Mouse (Mus musculus) left cerebral cortex, adult 8-10 months (tissue): ENCODE measurements around the gene Dhps. TPM values are rescaled to one million over a fixed set of nuclear protein-coding genes. Genes with fewer than 3 reads are reported as not detected.
"Not testable (repeated sequence)": the region's sequence is repeated elsewhere in the genome, so short reads cannot be mapped to it uniquely, and the experiment has no call there.

Experiments
- DNase-seq, 2 experiments: peaks; one replicate each; pipeline ENCODE4 v3.0.0; 2022; ENCODE audit warnings: low spot score in 2 of 2
- microRNA-seq, 2 experiments: library from miRNA; unstranded; fragments of <30 nt; microRNA quantifications; one replicate each; pipeline ENCODE4 v1.2.0; 2022
- total RNA-seq, 4 experiments: library from RNA; stranded (reverse); gene quantifications; 2 replicates each; pipeline ENCODE4 v1.2.4; 2022

The Dhps gene
- total RNA-seq, 4 experiments from 2014 or later, result 63.5 to 75.3 (median 64.9) TPM

DNA sequence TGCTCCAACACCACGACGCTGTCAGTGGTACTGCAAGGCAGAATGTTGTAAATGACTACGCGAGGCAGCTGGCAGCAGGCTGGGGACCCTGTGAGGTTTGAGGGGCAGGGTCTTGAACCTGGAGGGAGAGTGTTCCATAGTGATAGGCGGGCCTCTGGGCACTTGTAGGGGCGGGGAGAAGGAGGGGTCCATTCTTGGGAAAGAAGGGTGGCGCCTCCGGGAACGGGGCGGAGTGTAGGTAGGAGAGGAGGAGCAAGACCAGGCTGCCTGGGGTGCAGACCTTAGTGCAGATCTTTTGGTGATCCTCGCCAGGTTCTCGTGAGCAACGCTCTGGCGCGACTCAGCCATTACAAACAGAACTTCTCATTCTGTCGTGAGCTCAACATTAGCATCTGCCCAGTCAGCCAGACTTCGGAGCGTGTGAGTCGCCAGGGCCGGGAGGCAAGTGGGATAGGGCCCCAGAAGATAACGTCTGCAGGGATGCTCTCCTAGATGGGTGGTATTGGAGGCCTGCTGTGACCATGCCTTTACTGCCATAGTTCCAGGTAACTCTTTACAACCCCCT is 20.1 kb downstream of the Dhps start:
- no peak for DNase-seq

DNA sequence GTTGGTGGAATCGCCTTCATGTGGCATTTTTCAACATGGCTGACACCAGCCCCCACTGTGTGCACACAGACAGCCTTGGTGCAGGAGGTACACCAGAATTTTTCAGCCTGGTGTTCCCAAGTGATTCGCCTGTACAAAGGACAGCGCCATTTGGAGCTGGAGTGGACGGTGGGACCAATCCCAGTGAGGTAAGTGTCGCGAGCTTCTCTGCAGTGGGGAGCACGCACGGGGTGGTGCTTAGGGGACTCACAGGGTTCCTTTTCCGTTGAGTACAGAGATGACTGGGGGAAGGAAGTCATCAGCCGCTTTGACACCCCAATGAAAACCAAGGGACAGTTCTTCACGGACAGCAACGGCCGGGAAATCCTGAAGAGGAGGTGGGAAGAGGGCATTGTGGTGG is 23.5 kb downstream of the Dhps start:
- DNase-seq, result no peak

DNA sequence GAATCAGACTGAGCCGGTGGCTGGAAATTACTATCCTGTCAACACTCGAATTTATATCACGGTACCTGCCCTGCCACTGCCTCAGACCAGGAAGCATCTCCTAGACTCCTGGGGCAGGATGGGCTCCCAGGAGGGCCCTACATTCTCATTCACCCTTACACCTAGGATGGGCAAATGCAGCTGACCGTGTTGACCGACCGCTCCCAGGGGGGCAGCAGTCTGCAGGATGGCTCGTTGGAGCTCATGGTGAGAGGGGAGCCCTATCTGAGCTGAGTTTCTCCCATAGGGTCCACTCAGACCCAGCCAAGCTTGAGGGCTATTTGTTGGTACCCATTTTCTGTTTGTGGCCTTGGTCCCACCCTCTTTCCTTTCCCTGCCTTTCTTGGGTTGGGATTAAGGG is 24.0 kb downstream of the Dhps start:
- no peak for DNase-seq

DNA sequence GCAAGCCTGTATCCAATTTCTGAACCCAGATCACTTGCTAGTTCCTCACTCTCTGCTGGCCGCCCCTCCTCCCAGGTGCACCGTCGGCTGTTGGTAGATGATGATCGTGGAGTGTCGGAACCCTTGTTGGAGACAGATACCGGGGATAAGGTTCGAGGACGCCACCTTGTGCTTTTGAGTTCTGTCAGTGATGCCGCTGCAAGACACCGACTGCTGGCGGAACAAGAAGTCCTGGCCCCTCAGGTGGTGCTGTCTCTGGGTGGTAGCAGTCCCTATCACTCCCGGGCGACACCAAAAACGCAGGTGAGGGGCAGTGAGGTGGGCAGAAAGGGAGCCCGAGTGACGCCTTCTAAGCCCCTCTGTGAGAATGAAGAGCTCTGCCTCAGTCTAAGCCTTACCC is 24.6 kb downstream of the Dhps start:
- no peak for DNase-seq

DNA sequence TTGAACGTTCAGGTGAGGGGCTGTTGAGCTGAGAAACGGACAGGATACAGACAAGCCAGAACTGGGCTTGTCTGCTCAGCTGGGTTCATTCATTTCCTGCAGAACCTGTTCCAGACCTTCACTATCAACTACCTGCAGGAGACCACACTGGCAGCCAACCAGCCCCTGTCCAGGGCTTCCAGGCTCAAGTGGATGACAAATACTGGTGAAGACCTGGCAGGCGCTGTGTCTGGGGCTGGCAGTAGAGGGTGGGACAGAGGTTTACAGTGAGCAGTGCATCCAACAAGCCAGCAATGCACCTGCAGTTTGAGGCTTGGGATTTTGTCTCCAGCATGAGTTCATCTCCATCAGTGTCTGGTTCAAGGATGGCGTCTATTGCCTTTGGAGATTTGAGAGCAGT is 25.3 kb downstream of the Dhps start:
- DNase-seq, result no peak

DNA sequence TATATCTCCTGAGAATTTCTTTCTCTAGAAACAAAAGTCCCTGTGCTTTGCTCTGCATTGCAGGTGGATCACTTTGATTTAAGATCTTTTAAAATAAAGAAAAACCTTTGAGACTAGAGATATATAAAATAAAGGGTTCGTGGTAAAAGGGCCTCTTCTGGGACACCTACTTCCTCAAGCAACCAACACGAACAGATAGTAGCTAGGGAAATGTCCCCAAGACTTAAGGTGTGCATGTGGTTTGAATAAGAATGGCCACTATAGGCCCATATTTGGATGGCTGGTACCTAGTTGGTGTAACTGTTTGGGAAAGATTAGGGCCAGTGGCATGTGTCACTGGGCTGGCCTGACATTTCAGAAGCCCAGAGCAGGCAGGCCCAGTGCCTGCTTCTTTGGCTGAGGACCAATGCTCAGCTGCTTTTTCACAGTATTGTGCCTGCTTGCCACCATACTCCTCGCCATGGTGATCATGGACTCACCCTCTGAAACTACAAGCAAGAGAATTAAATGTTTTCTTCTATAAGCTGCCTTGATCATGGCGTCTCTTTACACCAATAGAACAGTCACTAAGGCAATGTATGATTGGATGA is 28.6 kb downstream of the Dhps start:
- no peak for DNase-seq

DNA sequence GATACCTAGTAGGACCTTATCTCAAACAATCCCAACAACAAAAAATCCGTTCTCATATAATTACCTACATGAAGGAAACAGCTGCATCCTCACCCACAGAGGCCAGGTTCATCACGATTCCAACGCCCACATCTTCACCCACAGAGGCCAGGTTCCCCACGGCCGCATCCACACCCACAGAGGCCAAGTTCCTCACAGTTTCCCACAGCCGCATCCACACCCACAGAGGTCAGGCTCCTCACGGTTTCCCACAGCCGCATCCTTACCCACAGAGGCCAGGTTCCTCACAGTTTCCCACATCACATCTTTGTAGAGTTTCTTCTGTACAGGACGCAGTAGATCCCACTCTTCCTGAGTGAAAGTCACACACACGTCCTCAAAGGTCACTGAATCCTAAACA is 41.7 kb downstream of the Dhps start:
- DNase-seq, result no peak

DNA sequence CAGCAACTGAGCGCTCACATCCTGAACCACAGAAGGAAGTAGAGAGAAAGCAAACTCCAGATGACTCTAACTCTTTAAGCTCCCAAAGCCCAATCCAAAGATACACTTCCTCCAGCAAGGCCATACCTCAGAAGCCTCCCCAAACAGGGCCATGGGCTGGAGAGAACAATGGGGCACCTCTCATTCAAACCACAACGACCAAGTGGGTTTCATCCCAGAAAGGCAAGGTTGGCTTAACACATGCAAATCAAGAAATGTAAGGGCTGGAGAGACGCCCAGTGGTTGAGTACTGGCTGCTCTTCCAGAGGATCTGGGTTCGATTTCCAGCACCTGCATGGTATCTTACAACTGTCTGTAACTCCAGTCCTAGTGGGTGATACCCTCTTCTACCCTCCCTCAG is 43.9 kb downstream of the Dhps start:
- DNase-seq, result no peak

DNA sequence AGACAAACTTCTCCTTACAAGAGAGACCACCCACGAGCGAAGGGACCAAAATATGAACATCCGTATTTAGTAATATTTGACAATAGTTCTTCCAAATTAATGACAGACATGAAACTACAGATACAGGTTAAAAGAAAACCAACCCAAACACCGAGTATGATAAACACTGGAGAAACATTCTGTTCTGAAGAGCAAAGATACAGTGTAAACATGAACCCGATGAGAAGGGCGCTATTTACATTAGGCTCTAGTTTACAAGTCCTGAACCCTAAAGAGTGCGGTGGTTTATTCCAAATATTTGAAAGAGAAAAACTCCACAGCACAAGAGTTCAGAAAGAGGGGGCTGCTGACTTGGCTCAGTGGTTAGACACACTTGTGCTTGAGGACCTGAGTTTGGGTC is 45.4 kb downstream of the Dhps start:
- DNase-seq, result no peak

DNA sequence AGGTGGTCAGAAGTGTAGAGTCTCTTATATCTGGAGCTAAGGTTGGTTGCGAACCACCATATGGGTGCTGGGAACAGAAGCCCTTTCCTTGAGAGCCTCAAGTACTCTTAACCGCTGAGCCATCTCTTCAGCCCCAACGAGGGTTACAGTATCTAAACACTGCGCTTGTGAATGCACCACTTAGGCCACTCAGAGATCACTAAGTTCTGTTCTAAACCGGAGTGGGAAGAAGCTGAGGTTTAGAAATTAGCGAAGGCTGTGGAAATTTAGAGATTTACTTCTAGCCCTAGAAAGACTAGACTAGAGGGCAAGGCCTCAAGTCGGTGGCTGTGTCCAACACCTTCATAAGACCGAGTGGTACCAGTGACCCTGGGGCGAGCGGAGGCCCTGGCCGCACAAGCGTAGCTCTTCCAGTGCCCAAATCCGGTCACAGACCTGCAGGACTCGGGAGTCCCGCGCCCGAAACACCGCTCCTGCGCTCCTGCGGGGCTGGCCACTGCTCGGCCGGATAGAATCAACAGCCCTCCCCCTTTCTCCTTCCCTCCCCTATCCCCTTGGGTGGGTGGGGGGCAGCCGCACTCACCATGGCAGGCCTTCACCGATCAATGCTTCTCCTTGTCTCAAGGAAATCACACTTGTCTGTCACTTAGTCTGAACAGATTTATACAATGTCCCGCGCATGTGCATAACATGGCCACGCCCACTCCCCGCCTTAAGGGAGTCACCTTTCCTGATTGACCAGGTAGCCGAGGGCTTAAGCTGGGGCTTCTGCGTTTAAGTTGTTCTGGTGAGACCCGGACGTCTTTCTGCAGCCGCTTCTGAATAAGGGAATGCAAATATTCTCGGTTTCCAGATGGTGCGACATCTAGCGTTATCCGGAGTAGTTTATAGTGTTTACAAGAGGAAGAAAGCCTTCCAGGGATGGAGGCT is 47.8 kb downstream of the Dhps start:
- peak; percentile 68 to 85 for DNase-seq

DNA sequence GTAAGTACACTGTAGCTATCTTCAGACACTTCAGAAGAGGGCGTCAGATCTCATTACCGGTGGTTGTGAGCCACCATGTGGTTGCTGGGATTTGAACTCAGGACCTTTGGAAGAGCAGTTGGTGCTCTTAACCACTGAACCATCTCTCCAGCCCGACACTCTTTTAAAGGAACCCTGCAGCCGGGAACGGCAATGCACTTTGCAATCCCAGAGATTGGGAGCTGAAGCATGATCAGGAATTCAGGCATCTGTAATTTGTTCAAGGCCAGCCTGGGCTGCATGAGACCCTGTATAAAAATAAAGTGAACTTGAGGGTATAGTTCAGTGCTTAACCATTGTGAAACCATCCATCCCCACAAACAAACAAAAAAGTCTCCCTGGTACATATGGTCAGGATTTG is 48.7 kb downstream of the Dhps start:
- DNase-seq, result not testable (repeated sequence)

DNA sequence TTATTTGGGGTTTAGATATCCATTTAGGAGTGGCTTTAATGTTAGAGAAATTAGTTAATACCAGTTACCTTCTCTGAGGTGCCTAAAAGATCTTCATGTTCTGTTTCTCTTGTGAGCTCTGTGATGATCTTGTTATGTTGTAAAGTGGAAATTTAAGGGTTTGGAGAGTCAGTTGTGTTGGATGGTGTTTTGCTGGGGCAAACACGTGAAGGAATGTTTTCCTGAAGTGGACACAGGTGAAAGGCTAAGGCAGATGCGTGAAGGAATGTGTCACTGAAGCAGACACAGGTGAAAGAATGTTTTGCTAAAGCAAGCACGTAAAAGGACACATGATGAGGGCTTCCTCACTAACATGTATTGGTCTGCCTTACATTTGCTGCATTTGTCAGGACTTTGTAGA is 51.4 kb downstream of the Dhps start, which contains the start of gene Zfp791:
Zfp791 (minus strand) TSS at position 101 of the 400 bp plus-strand sequence.
- DNase-seq, result no peak

DNA sequence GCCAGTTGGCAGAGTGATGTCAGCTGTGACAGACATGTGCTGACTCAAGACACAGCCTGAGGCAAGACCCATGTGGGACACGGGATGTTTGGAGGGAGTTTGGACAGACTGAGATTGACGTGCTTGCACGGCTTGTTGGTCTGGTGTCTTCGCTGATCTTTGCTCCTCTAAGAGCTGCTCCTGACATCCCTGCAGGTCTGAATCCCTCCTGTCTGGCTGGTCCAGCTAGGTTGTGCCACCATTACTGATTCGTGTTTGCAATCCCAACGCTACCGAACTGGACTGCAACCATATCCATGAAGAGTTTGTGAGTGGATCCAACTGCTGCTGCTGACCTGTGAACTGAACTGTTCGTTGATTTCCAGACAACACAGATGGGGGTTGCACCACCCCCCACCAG is 52.1 kb downstream of the Dhps start:
- no peak for DNase-seq

Small RNA genes within 50 kb of the gene (microRNA-seq; reads per million reads assigned to microRNA genes)
- gene Gm23388 (0 to 0.21 reads per million in 2 experiments), gene Mir7070 (1.3 to 5.7 reads per million in 2 experiments)

Other genes with a start within 250 kb of the Dhps start
- gene Dand5, start 248.9 kb upstream of the Dhps start, total RNA-seq, result 1 to 10 TPM; 8.4 to 9.7 (median 8.9) TPM
- 10 to 100 TPM; 23.3 to 28.4 (median 24.7) TPM for gene Gadd45gip1, start 240.2 kb upstream of the Dhps start, total RNA-seq
- 10 to 100 TPM; 72.4 to 90.1 (median 79.4) TPM for gene Rad23a, start 231.1 kb upstream of the Dhps start, total RNA-seq
- gene Calr, start 224.8 kb upstream of the Dhps start, total RNA-seq, result 100 to 1,000 TPM; 333 to 426 (median 383) TPM
- gene Farsa, start 214.8 kb upstream of the Dhps start, total RNA-seq, result 10 to 100 TPM; 39.6 to 48.5 (median 43.7) TPM
- gene Syce2, start 199.6 kb upstream of the Dhps start, total RNA-seq, result 1 to 10 TPM; 6.3 to 8.0 (median 6.8) TPM
- 10 to 100 TPM; 29.8 to 43.0 (median 36.5) TPM for gene Gcdh, start 177.8 kb upstream of the Dhps start, total RNA-seq
- not detected for gene Klf1, start 169.8 kb upstream of the Dhps start, total RNA-seq
- 10 to 100 TPM in 1 of 4 experiments, 1 to 10 TPM in 3; 5.0 to 12.2 (median 7.1) TPM for gene Dnase2a, start 163.2 kb upstream of the Dhps start, total RNA-seq
- 10 to 100 TPM; 69.1 to 76.7 (median 74.1) TPM for gene Mast1, start 134.4 kb upstream of the Dhps start, total RNA-seq
- gene Rtbdn, start 124.8 kb upstream of the Dhps start, total RNA-seq, result 1 to 10 TPM; 1.2 to 1.5 (median 1.3) TPM
- 1 to 10 TPM in 1 of 4 experiments, not detected in 3; 1.8 TPM for gene Gm49661, start 102.3 kb upstream of the Dhps start, total RNA-seq
- gene Prdx2, start 102.2 kb upstream of the Dhps start, total RNA-seq, result 100 to 1,000 TPM; 328 to 384 (median 347) TPM
- 10 to 100 TPM; 45.9 to 60.0 (median 49.6) TPM for gene Rnaseh2a, start 102.0 kb upstream of the Dhps start, total RNA-seq
- gene Junb, start 93.0 kb upstream of the Dhps start, total RNA-seq, result 10 to 100 TPM; 39.3 to 88.9 (median 65.7) TPM
- gene Hook2, start 81.2 kb upstream of the Dhps start, total RNA-seq, result 10 to 100 TPM in 2 of 4 experiments, 1 to 10 TPM in 2; 9.0 to 13.0 (median 10.3) TPM
- not detected for gene Best2, start 57.2 kb upstream of the Dhps start, total RNA-seq
- gene Asna1, start 46.5 kb upstream of the Dhps start, total RNA-seq, result 100 to 1,000 TPM; 126 to 130 (median 127) TPM
- 100 to 1,000 TPM; 100 to 127 (median 115) TPM for gene Trir, start 44.9 kb upstream of the Dhps start, total RNA-seq
- 100 to 1,000 TPM; 134 to 186 (median 156) TPM for gene Tnpo2, start 34.8 kb upstream of the Dhps start, total RNA-seq
- gene Fbxw9, start 11.7 kb upstream of the Dhps start, total RNA-seq, result 10 to 100 TPM; 20.1 to 22.0 (median 21.1) TPM
- gene Gm5741, start 3.8 kb upstream of the Dhps start, total RNA-seq, result not detected
- gene Wdr83os, start 9.0 kb downstream of the Dhps start, total RNA-seq, result 10 to 100 TPM; 51.1 to 64.5 (median 59.6) TPM
- 10 to 100 TPM; 20.0 to 35.2 (median 26.5) TPM for gene Wdr83, start 9.5 kb downstream of the Dhps start, total RNA-seq
- gene Man2b1, start 11.5 kb downstream of the Dhps start, total RNA-seq, result 10 to 100 TPM; 33.3 to 74.2 (median 49.2) TPM
- 10 to 100 TPM in 1 of 4 experiments, 1 to 10 TPM in 3; 6.5 to 10.2 (median 8.2) TPM for gene Zfp791, start 51.3 kb downstream of the Dhps start, total RNA-seq
- not detected for gene Cks1brt, start 80.2 kb downstream of the Dhps start, total RNA-seq
- not detected for gene Olfr371, start 154.2 kb downstream of the Dhps start, total RNA-seq
- gene Orc6, start 227.9 kb downstream of the Dhps start, total RNA-seq, result 10 to 100 TPM; 25.7 to 30.9 (median 28.3) TPM
- 100 to 1,000 TPM; 121 to 134 (median 127) TPM for gene Vps35, start 228.0 kb downstream of the Dhps start, total RNA-seq